Mouse (Mus musculus) T-helper 1 cell (primary cell): ENCODE results near the gene Ptprr.

Experiments used
- in situ Hi-C: fragments of 300-600 bp; cut with MboI, MseI; formaldehyde crosslinking; loops from one replicate; pipeline ENCODE4 v1.15.1; 2025; ENCODE audit warnings: high pct_unique_total_duplicates

The Ptprr gene

GRCm38 (mm10) chr10:116017845-116018479 is at the start of gene Ptprr:
Ptprr (plus strand) TSS chr10:116018213.
- in situ Hi-C loops: no loop called here

GRCm38 (mm10) chr10:115976345-115976744 is 41.7 kb upstream of the Ptprr start:
- in situ Hi-C loops: no loop called here

- in situ Hi-C loops: no loop called here
Measured at GRCm38 (mm10) chr10:115978992-115979391, 39.0 kb upstream of the Ptprr start.

- in situ Hi-C loops: no loop called here
Measured at GRCm38 (mm10) chr10:115980018-115980417, 38.0 kb upstream of the Ptprr start.

GRCm38 (mm10) chr10:115984308-115984707 is 33.7 kb upstream of the Ptprr start:
- in situ Hi-C loops: no loop called here

GRCm38 (mm10) chr10:116001838-116002237 is 16.2 kb upstream of the Ptprr start:
- in situ Hi-C loops: no loop called here

- in situ Hi-C loops: no loop called here
Measured at GRCm38 (mm10) chr10:116006675-116007074, 11.3 kb upstream of the Ptprr start.

GRCm38 (mm10) chr10:116018480-116018891 is 473 bp downstream of the Ptprr start:
- in situ Hi-C loops: no loop called here

- in situ Hi-C loops: no loop called here
Measured at GRCm38 (mm10) chr10:116019086-116019860, 1.3 kb downstream of the Ptprr start.

- in situ Hi-C loops: no loop called here
Measured at GRCm38 (mm10) chr10:116021081-116021480, 3.1 kb downstream of the Ptprr start.

- in situ Hi-C loops: no loop called here
Measured at GRCm38 (mm10) chr10:116038150-116038549, 20.1 kb downstream of the Ptprr start.

GRCm38 (mm10) chr10:116075954-116076353 is 57.9 kb downstream of the Ptprr start:
- in situ Hi-C loops: no loop called here

- in situ Hi-C loops: no loop called here
Measured at GRCm38 (mm10) chr10:116078636-116079035, 60.6 kb downstream of the Ptprr start.

GRCm38 (mm10) chr10:116079396-116079795 is 61.4 kb downstream of the Ptprr start:
- in situ Hi-C loops: no loop called here

- in situ Hi-C loops: no loop called here
Measured at GRCm38 (mm10) chr10:116080841-116081240, 62.8 kb downstream of the Ptprr start.

- in situ Hi-C loops: no loop called here
Measured at GRCm38 (mm10) chr10:116083965-116084364, 66.0 kb downstream of the Ptprr start.

GRCm38 (mm10) chr10:116096466-116096865 is 78.5 kb downstream of the Ptprr start:
- in situ Hi-C loops: no loop called here

GRCm38 (mm10) chr10:116098470-116098869 is 80.5 kb downstream of the Ptprr start:
- in situ Hi-C loops: no loop called here

- in situ Hi-C loops: no loop called here
Measured at GRCm38 (mm10) chr10:116108176-116108575, 90.2 kb downstream of the Ptprr start.

- in situ Hi-C loops: no loop called here
Measured at GRCm38 (mm10) chr10:116108730-116109129, 90.7 kb downstream of the Ptprr start.

- in situ Hi-C loops: no loop called here
Measured at GRCm38 (mm10) chr10:116112868-116113267, 94.9 kb downstream of the Ptprr start.

- in situ Hi-C loops: no loop called here
Measured at GRCm38 (mm10) chr10:116113867-116114474, 96.0 kb downstream of the Ptprr start, which contains the start of gene 4933416C03Rik. 4933416C03Rik (minus strand) TSS chr10:116113917.
